Mouse (Mus musculus) thymus, adult 2 months (tissue): ENCODE measurements around the gene Ube2m.

Experiments
- CTCF ChIP-seq: fragments of 200-500 bp; IDR thresholded peaks from 2 replicates; pipeline ENCODE4 v1.5.1; 2012; ENCODE audit warnings: mild to moderate bottlenecking, control low read depth, low read length, moderate library complexity, borderline replicate concordance; ENCODE audit not compliant: control insufficient read depth, poor library complexity, insufficient read depth; ENCODE audit errors: extremely low read depth
- POLR2A ChIP-seq: fragments of 200-500 bp; IDR thresholded peaks from 2 replicates; pipeline ENCODE4 v1.6.1; 2012; ENCODE audit warnings: mild to moderate bottlenecking, low read length, control low read depth, moderate library complexity; ENCODE audit not compliant: control insufficient read depth, poor library complexity, insufficient read depth; ENCODE audit errors: extremely low read depth

DNA sequence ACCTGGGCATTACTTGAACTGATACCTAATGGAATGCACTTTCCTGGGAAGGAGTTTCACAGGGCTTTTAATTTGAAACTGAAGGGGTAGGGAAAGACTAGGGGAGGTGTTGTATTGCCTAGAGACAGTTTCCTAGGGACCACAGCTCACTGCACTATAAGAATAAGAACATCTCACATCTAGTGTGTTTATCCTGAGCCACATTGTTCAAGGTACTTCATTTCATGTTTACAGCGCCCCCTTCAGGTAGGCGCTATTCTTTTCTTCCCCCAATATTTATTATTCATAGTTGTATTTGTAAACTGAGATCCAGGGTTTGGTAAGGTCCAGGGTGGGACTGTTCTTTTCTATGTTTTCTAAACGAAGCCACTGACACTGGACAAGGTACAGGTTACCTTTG is 45.9 kb downstream of the Ube2m start:
- TF ChIP-seq CTCF (no peak), POLR2A (no peak)
